Mouse (Mus musculus): Measurements from ENCODE around the gene 1810030O07Rik. TPM values are rescaled to one million over a fixed set of nuclear protein-coding genes. Genes with fewer than 3 reads are reported as not detected.

Gene 1810030O07Rik
- total RNA-seq (2023): 10 to 100 TPM; 36.1 to 37.2 TPM

DNA sequence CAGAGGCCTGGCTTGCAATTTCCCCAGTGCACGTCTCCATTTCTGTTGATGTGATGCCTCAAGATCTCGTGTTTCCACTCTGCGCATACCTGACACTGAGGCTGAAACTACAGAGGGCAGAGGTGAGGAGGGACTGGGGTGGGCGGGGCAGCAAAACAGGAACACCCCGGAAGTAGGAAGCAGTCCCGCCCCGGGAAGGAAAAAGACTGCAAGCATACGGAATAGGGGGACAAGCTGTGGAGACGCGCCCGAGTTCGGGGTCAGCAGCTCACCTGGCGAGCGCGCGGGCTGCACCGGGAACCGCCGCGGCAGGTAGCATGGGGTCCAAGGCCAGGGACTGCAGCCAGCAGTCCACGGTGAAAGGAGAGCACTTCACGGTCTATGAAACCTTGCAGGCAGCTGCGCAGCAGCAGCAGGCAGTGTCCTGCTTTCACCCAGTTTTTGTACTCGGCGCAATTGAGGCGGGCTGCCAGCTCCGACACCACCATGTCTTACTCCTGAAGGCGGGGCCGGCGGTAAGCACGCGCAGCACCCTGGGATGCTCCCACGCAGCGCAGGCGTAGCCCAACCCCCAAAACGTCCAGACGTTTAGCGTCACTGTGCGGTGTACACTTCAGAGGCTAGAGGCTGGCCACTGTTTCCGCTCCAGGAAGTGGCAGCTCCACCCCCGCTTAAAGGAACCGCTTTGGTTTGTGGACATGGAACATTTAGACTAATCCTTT lies at the start of gene 1810030O07Rik:
TSS of gene 1810030O07Rik (minus strand) at position 615 of the 722 bp plus-strand sequence.

Other genes starting within 250 kb of the 1810030O07Rik start
- 10 to 100 TPM; 55.6 to 60.7 TPM for gene Atp6ap2, start 85.9 kb downstream of the 1810030O07Rik start, total RNA-seq (2023)
- gene Med14, start 88.4 kb upstream of the 1810030O07Rik start, total RNA-seq (2023): 10 to 100 TPM; 58.3 to 62.8 TPM

Data from T-cell, adult 66 days (primary cell).